Mouse (Mus musculus): ENCODE results near the gene Pom121. TPM values are rescaled to one million over a fixed set of nuclear protein-coding genes. Genes with fewer than 3 reads are reported as not detected.
"Not testable (repeated sequence)": the region's sequence is repeated elsewhere in the genome, so short reads cannot be mapped to it uniquely, and the experiment has no call there.

Gene Pom121
- polyA plus RNA-seq, 1 experiment from 2014 or later: 11.5 TPM

DNA sequence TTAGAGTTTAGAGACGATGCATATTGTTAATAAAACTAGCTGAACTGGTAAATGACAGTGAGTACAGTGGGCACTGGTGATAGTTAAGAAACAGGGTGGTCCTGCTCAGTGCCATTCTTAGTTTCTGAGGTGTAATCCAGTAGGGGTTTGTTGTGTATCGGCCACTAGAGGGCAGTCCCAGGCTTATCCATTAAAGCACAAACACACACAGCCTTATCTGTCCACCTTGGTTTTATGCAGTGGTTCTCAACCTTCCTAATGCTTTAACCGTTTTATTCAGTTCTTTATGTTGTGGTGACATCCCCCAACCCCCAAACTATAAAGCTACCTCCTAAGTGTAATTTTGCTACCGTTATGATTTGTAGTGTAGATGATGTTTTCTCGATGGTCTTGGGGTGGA lies 1.5 kb upstream of the Pom121 start:
- WGBS: 51% methylated on average over 5 of the region's 5 CpGs
- Histone ChIP-seq H3K4me2 (no peak overlapping the region), H3K4me1 (replicated peaks) (peaks cover 19% of the 10 kb centered on the region), H3K9me3 (no peaks in the 10 kb centered on the region), H3K9ac (no peak overlapping the region), H3K4me3 (no peak overlapping the region), H3K27me3 (no peaks in the 10 kb centered on the region), H3K36me3 (peaks cover 14% of the 10 kb centered on the region), H3K27ac (replicated peaks) (no peak overlapping the region)
- ATAC-seq (ENCODE audit: low FRiP score, low read depth): no peak

- peaks cover 95% of the 10 kb centered on the region for H3K36me3 ChIP-seq
- H3K4me3 ChIP-seq: no peak overlapping the region
- no peak overlapping the region for H3K27ac ChIP-seq (replicated peaks)
- no peaks in the 10 kb centered on the region for H3K9me3 ChIP-seq
- no peak for ATAC-seq (ENCODE audit: low FRiP score, low read depth)
- H3K27me3 ChIP-seq: no peaks in the 10 kb centered on the region
- no peak overlapping the region for H3K4me2 ChIP-seq
- H3K9ac ChIP-seq: no peak overlapping the region
- 89% methylated on average over 10 of the region's 10 CpGs for WGBS
- H3K4me1 ChIP-seq (replicated peaks): no peaks in the 10 kb centered on the region
Observed at GRCm38 (mm10) chr5:135383771-135384170, 10.6 kb downstream of the Pom121 start.

DNA sequence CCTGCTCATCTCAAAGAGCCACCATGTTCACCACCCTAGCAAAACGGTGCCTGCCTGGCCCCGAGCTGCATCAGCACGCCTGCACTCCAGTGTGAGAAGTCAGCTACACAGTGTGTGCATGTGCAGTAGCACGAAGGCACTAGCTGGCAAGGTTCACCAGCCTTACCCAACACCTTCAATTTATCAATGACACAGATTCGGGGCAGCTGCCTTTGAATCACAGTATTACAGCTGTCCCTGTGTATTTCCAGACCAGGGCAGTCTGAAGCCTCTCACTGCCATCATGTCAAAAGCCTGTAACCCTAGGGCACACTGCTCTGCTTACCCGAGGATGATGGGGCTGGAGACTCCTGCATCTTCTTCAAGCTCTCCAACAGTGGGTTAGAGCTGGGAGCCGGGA lies 11.6 kb downstream of the Pom121 start:
- Histone ChIP-seq H3K27me3 (no peaks in the 10 kb centered on the region), H3K4me2 (no peak overlapping the region), H3K4me1 (replicated peaks) (no peaks in the 10 kb centered on the region), H3K9ac (no peak overlapping the region), H3K9me3 (no peaks in the 10 kb centered on the region), H3K4me3 (no peak overlapping the region), H3K27ac (replicated peaks) (no peak overlapping the region), H3K36me3 (peaks cover 95% of the 10 kb centered on the region)
- WGBS: 94% methylated on average over 7 of the region's 7 CpGs
- no peak for ATAC-seq (ENCODE audit: low FRiP score, low read depth)

GRCm38 (mm10) chr5:135381356-135381925 lies 12.9 kb downstream of the Pom121 start:
- Histone ChIP-seq H3K4me2 (no peak overlapping the region), H3K36me3 (peaks cover 94% of the 10 kb centered on the region), H3K27me3 (no peaks in the 10 kb centered on the region), H3K4me3 (no peak overlapping the region), H3K27ac (replicated peaks) (no peak overlapping the region), H3K9ac (no peak overlapping the region), H3K4me1 (replicated peaks) (no peaks in the 10 kb centered on the region), H3K9me3 (no peaks in the 10 kb centered on the region)
- no peak for ATAC-seq (ENCODE audit: low FRiP score, low read depth)
- WGBS: 93% methylated on average over 10 of the region's 10 CpGs

- WGBS: 96% methylated on average over 4 of the region's 4 CpGs
Observed at GRCm38 (mm10) chr5:135380681-135381080, 13.7 kb downstream of the Pom121 start.

DNA sequence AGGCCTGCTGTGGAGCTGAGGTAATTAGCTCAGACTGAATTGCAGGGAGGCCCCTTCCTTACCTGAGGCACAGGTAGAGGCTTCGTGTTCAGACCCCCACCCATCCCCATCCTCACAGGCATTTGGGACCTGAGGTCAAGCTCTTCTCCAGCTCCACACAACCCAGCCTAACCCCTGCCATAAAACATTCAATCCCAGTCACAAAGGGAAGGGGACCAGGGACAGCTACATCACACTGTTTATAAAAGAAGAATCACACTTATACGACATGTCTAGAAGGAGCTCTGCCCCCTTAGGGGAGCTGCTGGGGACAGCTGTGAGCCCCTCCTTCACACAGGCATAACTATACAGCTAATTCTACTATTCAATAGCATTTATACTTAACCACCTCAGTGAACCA lies 18.0 kb downstream of the Pom121 start:
- H3K27me3 ChIP-seq: no peaks in the 10 kb centered on the region
- H3K9ac ChIP-seq: no peak overlapping the region
- H3K9me3 ChIP-seq: no peaks in the 10 kb centered on the region
- 58% methylated on average over 2 of the region's 2 CpGs for WGBS
- ATAC-seq (ENCODE audit: low FRiP score, low read depth): peak; percentile 13; the same call in 1 of the 2 replicates
- peaks cover 93% of the 10 kb centered on the region for H3K36me3 ChIP-seq
- H3K4me2 ChIP-seq: no peak overlapping the region
- H3K4me1 ChIP-seq (replicated peaks): peaks cover 2% of the 10 kb centered on the region; the same call in 1 of the 2 replicates
- H3K4me3 ChIP-seq: no peak overlapping the region
- H3K27ac ChIP-seq (replicated peaks): no peak overlapping the region

More at GRCm38 (mm10) chr5:135380681-135381080, 13.7 kb downstream of the Pom121 start:
- Histone ChIP-seq H3K36me3 (peaks cover 99% of the 10 kb centered on the region), H3K9ac (no peak overlapping the region), H3K9me3 (no peaks in the 10 kb centered on the region), H3K4me2 (no peak overlapping the region), H3K4me3 (no peak overlapping the region), H3K4me1 (replicated peaks) (no peaks in the 10 kb centered on the region), H3K27ac (replicated peaks) (no peak overlapping the region), H3K27me3 (no peaks in the 10 kb centered on the region)
- ATAC-seq (ENCODE audit: low FRiP score, low read depth): no peak

DNA sequence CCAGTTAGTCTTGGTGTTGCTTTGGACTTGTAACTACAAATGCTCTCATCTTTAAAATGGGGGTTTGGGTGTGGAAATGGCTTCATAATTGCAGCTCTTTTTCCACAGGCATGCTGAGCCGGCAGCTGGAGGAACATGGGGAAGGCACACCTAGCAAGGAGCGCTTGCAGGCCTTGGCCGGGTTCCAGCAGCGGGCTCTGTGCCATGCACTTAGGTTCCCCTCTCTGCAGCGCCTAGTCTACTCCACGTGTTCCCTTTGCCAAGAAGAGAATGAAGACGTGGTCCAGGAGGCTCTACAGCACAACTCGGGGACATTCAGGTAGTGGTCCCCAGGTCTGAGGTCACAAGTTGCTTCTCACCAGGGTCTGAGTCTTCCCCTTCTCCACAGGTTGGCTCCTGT lies 19.2 kb downstream of the Pom121 start:
- Histone ChIP-seq H3K36me3 (peaks cover 82% of the 10 kb centered on the region), H3K4me1 (replicated peaks) (peaks cover 12% of the 10 kb centered on the region), H3K27ac (replicated peaks) (no peak overlapping the region), H3K4me3 (no peak overlapping the region), H3K9me3 (no peaks in the 10 kb centered on the region), H3K27me3 (no peaks in the 10 kb centered on the region), H3K4me2 (no peak overlapping the region), H3K9ac (no peak overlapping the region)
- peak; percentile 10; the same call in 1 of the 2 replicates for ATAC-seq (ENCODE audit: low FRiP score, low read depth)
- 74% methylated on average over 8 of the region's 8 CpGs for WGBS

- H3K4me3 ChIP-seq: no peak overlapping the region
- H3K36me3 ChIP-seq: peaks cover 67% of the 10 kb centered on the region
- no peak overlapping the region for H3K27ac ChIP-seq (replicated peaks)
- peaks cover 18% of the 10 kb centered on the region for H3K4me1 ChIP-seq (replicated peaks)
- no peak overlapping the region for H3K9ac ChIP-seq
- 99% methylated on average over 5 of the region's 5 CpGs for WGBS
- H3K9me3 ChIP-seq: no peaks in the 10 kb centered on the region
- H3K4me2 ChIP-seq: no peak overlapping the region
- no peak for ATAC-seq (ENCODE audit: low FRiP score, low read depth)
- H3K27me3 ChIP-seq: no peaks in the 10 kb centered on the region
Observed at GRCm38 (mm10) chr5:135373601-135374000, 20.7 kb downstream of the Pom121 start.

GRCm38 (mm10) chr5:135371195-135371594 lies 23.2 kb downstream of the Pom121 start:
- peaks cover 18% of the 10 kb centered on the region for H3K4me1 ChIP-seq (replicated peaks)
- ATAC-seq (ENCODE audit: low FRiP score, low read depth): no peak
- H3K9ac ChIP-seq: no peak overlapping the region
- H3K27ac ChIP-seq (replicated peaks): no peak overlapping the region
- no peaks in the 10 kb centered on the region for H3K9me3 ChIP-seq
- H3K4me3 ChIP-seq: no peak overlapping the region
- 97% methylated on average over 13 of the region's 13 CpGs for WGBS
- H3K27me3 ChIP-seq: no peaks in the 10 kb centered on the region
- no peak overlapping the region for H3K4me2 ChIP-seq
- H3K36me3 ChIP-seq: peaks cover 43% of the 10 kb centered on the region

- H3K27me3 ChIP-seq: no peaks in the 10 kb centered on the region
- H3K9ac ChIP-seq: peak within 1 kb of the TSS; percentile 79
- H3K9me3 ChIP-seq: no peaks in the 10 kb centered on the region
- H3K4me1 ChIP-seq (replicated peaks): peaks cover 18% of the 10 kb centered on the region
- H3K36me3 ChIP-seq: peaks cover 32% of the 10 kb centered on the region
- peak; percentile 82 for ATAC-seq (ENCODE audit: low FRiP score, low read depth)
- WGBS: under 1% methylated on average over 54 of the region's 64 CpGs
- H3K4me3 ChIP-seq: peak within 1 kb of the TSS; percentile 97
- H3K4me2 ChIP-seq: peak within 1 kb of the TSS; percentile 89
- peak within 1 kb of the TSS; percentile 84 for H3K27ac ChIP-seq (replicated peaks)
Observed at GRCm38 (mm10) chr5:135369787-135370654, 24.3 kb downstream of the Pom121 start, which contains the start of gene Nsun5. Gene Nsun5 (plus strand): TSS chr5:135369953.

GRCm38 (mm10) chr5:135369196-135369595 lies 25.1 kb downstream of the Pom121 start:
- Histone ChIP-seq H3K4me3 (peak overlapping the region; percentile 97), H3K27ac (replicated peaks) (peak overlapping the region; percentile 84; the same call in 1 of the 2 replicates), H3K36me3 (peaks cover 27% of the 10 kb centered on the region), H3K4me1 (replicated peaks) (peaks cover 18% of the 10 kb centered on the region), H3K4me2 (peak overlapping the region; percentile 89), H3K9ac (peak overlapping the region; percentile 79)
- ATAC-seq (ENCODE audit: low FRiP score, low read depth); H3K27me3 ChIP-seq; H3K9me3 ChIP-seq: not testable (repeated sequence)
- 66% methylated on average over 9 of the region's 9 CpGs for WGBS

- 78% methylated on average over 6 of the region's 6 CpGs for WGBS
- Histone ChIP-seq H3K36me3 (peaks cover 19% of the 10 kb centered on the region), H3K27ac (replicated peaks) (no peak overlapping the region), H3K9me3 (no peaks in the 10 kb centered on the region), H3K4me3 (no peak overlapping the region), H3K4me1 (replicated peaks) (peaks cover 18% of the 10 kb centered on the region), H3K9ac (no peak overlapping the region), H3K27me3 (no peaks in the 10 kb centered on the region), H3K4me2 (no peak overlapping the region)
- no peak for ATAC-seq (ENCODE audit: low FRiP score, low read depth)
Observed at GRCm38 (mm10) chr5:135368312-135368711, 26.0 kb downstream of the Pom121 start.

All from hindbrain, embryonic 15.5 days (tissue).